Mouse (Mus musculus): ENCODE results near the gene Tmco1. TPM values are rescaled to one million over a fixed set of nuclear protein-coding genes. Genes with fewer than 3 reads are reported as not detected.

Tmco1 gene
- polyA plus RNA-seq (2012; fragmentation: generic; extraction: Trizol) = 59.8 TPM
- long read RNA-seq, experiment 1, transcript Tmco1-204 (7 exons, 1,573 nt) = major isoform, 72 of 82 reads
- long read RNA-seq, experiment 1, partial matches to known transcripts = 4 of 82 reads
- long read RNA-seq, experiment 1, other reads (novel, unspliced or antisense) = 6 of 82 reads
- long read RNA-seq, experiment 2, transcript Tmco1-204 (7 exons, 1,573 nt) = major isoform, 59 of 59 reads
- long read RNA-seq, experiment 2, partial matches to known transcripts = 0 of 59 reads
- long read RNA-seq, experiment 2, other reads (novel, unspliced or antisense) = 0 of 59 reads

DNA sequence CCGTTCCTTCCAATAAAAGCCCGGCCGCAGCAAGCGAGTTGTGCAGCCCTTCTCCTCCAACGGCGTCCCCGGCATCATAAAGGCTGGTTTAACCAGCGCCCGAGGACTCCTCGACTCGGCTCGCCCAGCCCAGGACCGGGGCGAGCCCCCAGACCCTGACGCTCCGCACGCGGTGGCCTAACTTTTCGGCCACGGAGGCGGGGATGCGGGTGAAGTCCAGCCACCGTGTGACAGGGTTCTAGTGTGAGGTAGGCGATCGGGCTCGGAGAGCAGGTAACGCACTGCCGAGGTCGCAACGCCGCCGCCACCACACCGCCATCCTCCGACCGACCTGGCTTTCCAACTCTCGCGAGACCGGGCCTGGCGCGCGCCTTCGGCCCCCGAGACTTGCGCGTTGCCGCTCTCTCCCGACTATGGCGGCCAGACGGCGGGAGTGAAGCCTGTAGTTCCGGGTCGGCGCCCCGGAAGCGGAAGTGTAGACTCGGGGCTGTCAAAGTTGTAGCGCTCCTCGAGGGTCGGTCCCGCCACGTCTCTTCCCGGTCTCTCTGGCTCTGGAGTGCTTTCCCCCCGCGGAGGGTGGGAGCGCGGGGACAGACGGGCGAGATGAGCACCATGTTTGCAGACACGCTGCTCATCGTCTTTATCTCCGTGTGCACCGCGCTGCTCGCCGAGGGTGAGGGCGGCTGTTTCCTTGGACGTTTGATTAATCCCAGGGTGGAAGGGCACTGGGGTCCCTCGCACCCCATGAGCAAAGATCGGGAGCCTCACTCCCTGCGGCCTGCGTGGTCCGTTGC lies at the start of gene Tmco1:
Tmco1 (plus strand) TSS at position 118 of the 794 bp plus-strand sequence.
- peaks cover 39% of the 10 kb centered on the region for H3K79me2 ChIP-seq (ENCODE audit: control insufficient read depth, insufficient read depth)
- peak within 1 kb of the TSS; percentile 91 for H3K4me3 ChIP-seq (ENCODE audit: insufficient read depth, poor library complexity, severe bottlenecking)
- H3ac ChIP-seq (ENCODE audit: control insufficient read depth, insufficient read length, low read depth) = peak within 1 kb of the TSS; percentile 96
- no peaks in the 10 kb centered on the region for H3K27me3 ChIP-seq (ENCODE audit: control insufficient read depth, insufficient read depth, insufficient read length)
- TF ChIP-seq CEBPB (IDR thresholded peaks at IDR 0.05; ENCODE audit: low read depth) = no peak
- no peak for TF ChIP-seq MAX (IDR thresholded peaks at IDR 0.05)
- no peak for TF ChIP-seq MYOG (IDR thresholded peaks at IDR 0.05; ENCODE audit: control insufficient read depth, extremely low read depth, insufficient read length)
- no peak for TF ChIP-seq FOSL1 (IDR thresholded peaks at IDR 0.05; ENCODE audit: insufficient read depth, low read length, poor library complexity, severe bottlenecking)
- TF ChIP-seq CTCF (IDR thresholded peaks at IDR 0.05; ENCODE audit: control insufficient read depth, insufficient read depth, insufficient read length) = no peak
- no peak for TF ChIP-seq MYOD1 (IDR thresholded peaks at IDR 0.05; ENCODE audit: control insufficient read depth, insufficient read length, low read depth)
- no peak for TF ChIP-seq USF1 (IDR thresholded peaks at IDR 0.05; ENCODE audit: low read depth)
- peaks cover 5% of the 10 kb centered on the region for H3K36me3 ChIP-seq (ENCODE audit: control insufficient read depth, insufficient read depth)
- peaks cover 18% of the 10 kb centered on the region for H3K79me3 ChIP-seq (ENCODE audit: low read depth)

DNA sequence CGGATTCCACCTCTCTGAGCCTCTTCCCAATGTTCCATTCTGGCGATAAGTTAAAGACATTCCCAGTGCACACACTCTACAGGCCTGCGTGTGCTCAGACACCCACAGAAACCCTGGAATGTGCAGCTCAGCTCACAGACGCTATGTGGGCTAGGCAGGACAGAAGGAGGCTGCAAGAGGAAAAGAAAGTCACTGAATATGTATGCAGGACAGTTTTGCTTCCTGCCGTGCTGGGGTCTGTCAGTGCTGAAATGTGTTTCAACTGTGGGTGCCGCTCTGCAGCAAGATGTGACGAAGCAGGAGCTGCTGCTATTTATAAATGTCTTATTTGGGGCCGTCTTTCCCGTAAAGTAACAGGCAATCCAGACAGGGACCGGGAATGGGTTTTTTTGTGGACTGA lies 48.5 kb upstream of the Tmco1 start:
- Histone ChIP-seq H3K4me3 (ENCODE audit: insufficient read depth, poor library complexity, severe bottlenecking) (no peak overlapping the region), H3K36me3 (ENCODE audit: control insufficient read depth, insufficient read depth) (peaks cover 6% of the 10 kb centered on the region), H3K79me2 (ENCODE audit: control insufficient read depth, insufficient read depth) (peaks cover 100% of the 10 kb centered on the region), H3K79me3 (ENCODE audit: low read depth) (peaks cover 97% of the 10 kb centered on the region), H3K27me3 (ENCODE audit: control insufficient read depth, insufficient read depth, insufficient read length) (no peaks in the 10 kb centered on the region), H3ac (ENCODE audit: control insufficient read depth, insufficient read length, low read depth) (no peak overlapping the region)
- no peak for TF ChIP-seq MAX (IDR thresholded peaks at IDR 0.05)
- TF ChIP-seq FOSL1 (IDR thresholded peaks at IDR 0.05; ENCODE audit: insufficient read depth, low read length, poor library complexity, severe bottlenecking) = no peak
- no peak for TF ChIP-seq CTCF (IDR thresholded peaks at IDR 0.05; ENCODE audit: control insufficient read depth, insufficient read depth, insufficient read length)
- no peak for TF ChIP-seq MYOG (IDR thresholded peaks at IDR 0.05; ENCODE audit: control insufficient read depth, extremely low read depth, insufficient read length)
- TF ChIP-seq MYOD1 (IDR thresholded peaks at IDR 0.05; ENCODE audit: control insufficient read depth, insufficient read length, low read depth) = no peak

- H3ac ChIP-seq (ENCODE audit: control insufficient read depth, insufficient read length, low read depth) = no peak overlapping the region
- H3K36me3 ChIP-seq (ENCODE audit: control insufficient read depth, insufficient read depth) = peaks cover 11% of the 10 kb centered on the region
- H3K79me2 ChIP-seq (ENCODE audit: control insufficient read depth, insufficient read depth) = peaks cover 100% of the 10 kb centered on the region
- no peak for TF ChIP-seq MYOG (IDR thresholded peaks at IDR 0.05; ENCODE audit: control insufficient read depth, extremely low read depth, insufficient read length)
- no peak for TF ChIP-seq MAX (IDR thresholded peaks at IDR 0.05)
- TF ChIP-seq CEBPB (IDR thresholded peaks at IDR 0.05; ENCODE audit: low read depth) = no peak
- TF ChIP-seq MYOD1 (IDR thresholded peaks at IDR 0.05; ENCODE audit: control insufficient read depth, insufficient read length, low read depth) = no peak
- no peak for TF ChIP-seq CTCF (IDR thresholded peaks at IDR 0.05; ENCODE audit: control insufficient read depth, insufficient read depth, insufficient read length)
- no peak for TF ChIP-seq FOSL1 (IDR thresholded peaks at IDR 0.05; ENCODE audit: insufficient read depth, low read length, poor library complexity, severe bottlenecking)
- TF ChIP-seq USF1 (IDR thresholded peaks at IDR 0.05; ENCODE audit: low read depth) = no peak
- H3K27me3 ChIP-seq (ENCODE audit: control insufficient read depth, insufficient read depth, insufficient read length) = no peaks in the 10 kb centered on the region
- no peak overlapping the region for H3K4me3 ChIP-seq (ENCODE audit: insufficient read depth, poor library complexity, severe bottlenecking)
- H3K79me3 ChIP-seq (ENCODE audit: low read depth) = peaks cover 99% of the 10 kb centered on the region
These were observed 46.4 kb upstream of the Tmco1 start for GRCm38 (mm10) chr1:167261750-167262149.

- H3K27me3 ChIP-seq (ENCODE audit: control insufficient read depth, insufficient read depth, insufficient read length) = no peaks in the 10 kb centered on the region
- no peak overlapping the region for H3ac ChIP-seq (ENCODE audit: control insufficient read depth, insufficient read length, low read depth)
- no peak for TF ChIP-seq USF1 (IDR thresholded peaks at IDR 0.05; ENCODE audit: low read depth)
- TF ChIP-seq MYOD1 (IDR thresholded peaks at IDR 0.05; ENCODE audit: control insufficient read depth, insufficient read length, low read depth) = no peak
- no peak for TF ChIP-seq MYOG (IDR thresholded peaks at IDR 0.05; ENCODE audit: control insufficient read depth, extremely low read depth, insufficient read length)
- TF ChIP-seq CTCF (IDR thresholded peaks at IDR 0.05; ENCODE audit: control insufficient read depth, insufficient read depth, insufficient read length) = no peak
- TF ChIP-seq FOSL1 (IDR thresholded peaks at IDR 0.05; ENCODE audit: insufficient read depth, low read length, poor library complexity, severe bottlenecking) = no peak
- no peak for TF ChIP-seq CEBPB (IDR thresholded peaks at IDR 0.05; ENCODE audit: low read depth)
- TF ChIP-seq MAX (IDR thresholded peaks at IDR 0.05) = no peak
- H3K36me3 ChIP-seq (ENCODE audit: control insufficient read depth, insufficient read depth) = peaks cover 11% of the 10 kb centered on the region
- no peak overlapping the region for H3K4me3 ChIP-seq (ENCODE audit: insufficient read depth, poor library complexity, severe bottlenecking)
- H3K79me3 ChIP-seq (ENCODE audit: low read depth) = peaks cover 99% of the 10 kb centered on the region
- peaks cover 100% of the 10 kb centered on the region for H3K79me2 ChIP-seq (ENCODE audit: control insufficient read depth, insufficient read depth)
These were observed 45.6 kb upstream of the Tmco1 start for GRCm38 (mm10) chr1:167262489-167263041.

- no peak overlapping the region for H3ac ChIP-seq (ENCODE audit: control insufficient read depth, insufficient read length, low read depth)
- H3K79me3 ChIP-seq (ENCODE audit: low read depth) = peaks cover 93% of the 10 kb centered on the region
- no peaks in the 10 kb centered on the region for H3K27me3 ChIP-seq (ENCODE audit: control insufficient read depth, insufficient read depth, insufficient read length)
- no peak overlapping the region for H3K4me3 ChIP-seq (ENCODE audit: insufficient read depth, poor library complexity, severe bottlenecking)
- H3K79me2 ChIP-seq (ENCODE audit: control insufficient read depth, insufficient read depth) = peaks cover 96% of the 10 kb centered on the region
- H3K36me3 ChIP-seq (ENCODE audit: control insufficient read depth, insufficient read depth) = peaks cover 11% of the 10 kb centered on the region
- no peak for TF ChIP-seq MYOG (IDR thresholded peaks at IDR 0.05; ENCODE audit: control insufficient read depth, extremely low read depth, insufficient read length)
- no peak for TF ChIP-seq MAX (IDR thresholded peaks at IDR 0.05)
- TF ChIP-seq USF1 (IDR thresholded peaks at IDR 0.05; ENCODE audit: low read depth) = no peak
- no peak for TF ChIP-seq FOSL1 (IDR thresholded peaks at IDR 0.05; ENCODE audit: insufficient read depth, low read length, poor library complexity, severe bottlenecking)
- no peak for TF ChIP-seq CTCF (IDR thresholded peaks at IDR 0.05; ENCODE audit: control insufficient read depth, insufficient read depth, insufficient read length)
- no peak for TF ChIP-seq MYOD1 (IDR thresholded peaks at IDR 0.05; ENCODE audit: control insufficient read depth, insufficient read length, low read depth)
These were observed 42.8 kb upstream of the Tmco1 start for GRCm38 (mm10) chr1:167265366-167265765.

Measured in C2C12 (cell line).